Mouse (Mus musculus) embryonic facial prominence, embryonic 15.5 days (tissue): ENCODE results near the gene Tubg1. TPM values are rescaled to one million over a fixed set of nuclear protein-coding genes. Genes with fewer than 3 reads are reported as not detected.
A peak's percentile ranks its signal among the peaks of the same experiment; 100 is the strongest.

Experiments
- ATAC-seq: fragments of 200-750 bp; cut with Nextera tagmentation; 2 replicates; pipeline ENCODE4 v1.8.0; 2017; ENCODE audit warnings: low read depth, moderate TSS enrichment; ENCODE audit not compliant: insufficient number of reproducible peaks, low FRiP score, low TSS enrichment
- H3K27ac ChIP-seq: fragments of 300-500 bp; sonication (generic); replicated peaks from 2 replicates; pipeline ENCODE4 v1.5.1; 2015; ENCODE audit warnings: mild to moderate bottlenecking, inconsistent platforms
- H3K27me3 ChIP-seq: fragments of 300-500 bp; sonication (generic); 2 replicates; pipeline ENCODE4 v1.6.1; 2015; ENCODE audit warnings: inconsistent platforms
- H3K36me3 ChIP-seq: fragments of 300-500 bp; sonication (generic); 2 replicates; pipeline ENCODE4 v1.6.1; 2015; ENCODE audit warnings: mild to moderate bottlenecking, inconsistent platforms
- H3K4me1 ChIP-seq: fragments of 300-500 bp; sonication (generic); 2 replicates; pipeline ENCODE4 v1.6.1; 2015; ENCODE audit warnings: inconsistent platforms
- H3K4me2 ChIP-seq: fragments of 300-500 bp; sonication (generic); replicated peaks from 2 replicates; pipeline ENCODE4 v1.6.1; 2015; ENCODE audit warnings: mild to moderate bottlenecking, inconsistent platforms
- H3K4me3 ChIP-seq: fragments of 300-500 bp; sonication (generic); replicated peaks from 2 replicates; pipeline ENCODE4 v1.5.1; 2015; ENCODE audit warnings: mild to moderate bottlenecking, inconsistent platforms
- H3K9ac ChIP-seq: fragments of 300-500 bp; sonication (generic); 2 replicates; pipeline ENCODE4 v1.6.1; 2015; ENCODE audit warnings: inconsistent platforms
- H3K9me3 ChIP-seq: fragments of 300-500 bp; sonication (generic); replicated peaks from 2 replicates; pipeline ENCODE4 v1.6.1; 2016; ENCODE audit warnings: inconsistent platforms
- WGBS: fragments of 180-500 bp; shearing (Covaris S2); methylation state at CpG from one replicate; pipeline ENCODE4 v1.1.7; 2015; 5-methylcytosine and 5-hydroxymethylcytosine counted together
- polyA plus RNA-seq: library from polyadenylated mRNA; unstranded; fragments of >200 nt; fragmentation: Nextera tagmentation; extraction: Ambion mirVana; gene quantifications from 2 replicates; pipeline ENCODE4 v1.2.1, GENCODE M21; 2015

Tubg1 gene
- polyA plus RNA-seq, 1 experiment from 2014 or later = 73.4 TPM

GRCm38 (mm10) chr11:101141088-101141487, 21.4 kb downstream of the Tubg1 start:
- H3K36me3 ChIP-seq = no peaks in the 10 kb centered on the region
- peak overlapping the region; percentile 39; the same call in 1 of the 2 replicates for H3K27ac ChIP-seq
- H3K9ac ChIP-seq = no peak overlapping the region
- H3K27me3 ChIP-seq = no peaks in the 10 kb centered on the region
- ATAC-seq = no peak
- H3K4me2 ChIP-seq = no peak overlapping the region
- peaks cover 16% of the 10 kb centered on the region; the same call in 1 of the 2 replicates for H3K4me1 ChIP-seq
- 83% methylated on average over 8 of the region's 8 CpGs for WGBS
- H3K9me3 ChIP-seq = no peaks in the 10 kb centered on the region
- H3K4me3 ChIP-seq = no peak overlapping the region

DNA sequence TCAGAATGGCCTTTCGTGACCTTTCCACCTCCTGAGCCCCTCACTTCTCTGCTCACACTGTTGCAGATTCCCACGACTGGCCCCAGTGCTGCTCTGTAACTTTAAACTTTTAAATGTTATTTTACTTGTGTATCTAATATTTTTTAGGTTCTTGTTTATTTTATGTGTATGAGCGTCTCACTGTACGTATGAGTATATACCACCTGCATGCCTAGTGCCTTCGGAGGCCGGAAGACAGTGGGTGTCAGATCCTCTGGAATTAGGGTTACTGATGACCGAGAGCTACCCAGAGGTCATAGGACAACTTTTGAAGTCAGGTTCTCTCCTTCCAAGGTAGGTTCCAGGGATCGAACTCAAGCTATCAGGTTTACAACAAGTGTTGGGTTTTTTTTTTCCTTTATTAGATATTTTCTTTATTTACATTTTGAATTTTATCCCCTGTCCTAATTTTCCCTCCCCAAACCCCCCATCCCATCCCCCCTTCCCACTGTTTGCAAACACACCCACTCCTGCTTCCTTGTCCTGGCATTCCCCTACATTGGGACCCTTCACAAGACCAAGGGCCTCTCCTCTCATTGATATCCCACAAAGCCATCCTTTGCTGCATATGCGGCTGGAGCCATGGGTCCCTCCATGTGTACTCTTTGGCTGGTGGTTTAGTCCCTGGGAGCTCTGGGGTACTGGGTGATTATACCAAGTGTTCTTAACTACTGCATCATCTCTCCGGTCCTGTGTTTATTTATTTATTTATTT, 22.7 kb downstream of the Tubg1 start:
- Histone ChIP-seq H3K4me3 (no peak overlapping the region), H3K4me1 (peaks cover 16% of the 10 kb centered on the region; the same call in 1 of the 2 replicates), H3K9me3 (no peaks in the 10 kb centered on the region), H3K9ac (no peak overlapping the region), H3K27me3 (no peaks in the 10 kb centered on the region), H3K27ac (no peak overlapping the region), H3K4me2 (no peak overlapping the region), H3K36me3 (no peaks in the 10 kb centered on the region)
- no peak for ATAC-seq
- 87% methylated on average over 10 of the region's 10 CpGs for WGBS

DNA sequence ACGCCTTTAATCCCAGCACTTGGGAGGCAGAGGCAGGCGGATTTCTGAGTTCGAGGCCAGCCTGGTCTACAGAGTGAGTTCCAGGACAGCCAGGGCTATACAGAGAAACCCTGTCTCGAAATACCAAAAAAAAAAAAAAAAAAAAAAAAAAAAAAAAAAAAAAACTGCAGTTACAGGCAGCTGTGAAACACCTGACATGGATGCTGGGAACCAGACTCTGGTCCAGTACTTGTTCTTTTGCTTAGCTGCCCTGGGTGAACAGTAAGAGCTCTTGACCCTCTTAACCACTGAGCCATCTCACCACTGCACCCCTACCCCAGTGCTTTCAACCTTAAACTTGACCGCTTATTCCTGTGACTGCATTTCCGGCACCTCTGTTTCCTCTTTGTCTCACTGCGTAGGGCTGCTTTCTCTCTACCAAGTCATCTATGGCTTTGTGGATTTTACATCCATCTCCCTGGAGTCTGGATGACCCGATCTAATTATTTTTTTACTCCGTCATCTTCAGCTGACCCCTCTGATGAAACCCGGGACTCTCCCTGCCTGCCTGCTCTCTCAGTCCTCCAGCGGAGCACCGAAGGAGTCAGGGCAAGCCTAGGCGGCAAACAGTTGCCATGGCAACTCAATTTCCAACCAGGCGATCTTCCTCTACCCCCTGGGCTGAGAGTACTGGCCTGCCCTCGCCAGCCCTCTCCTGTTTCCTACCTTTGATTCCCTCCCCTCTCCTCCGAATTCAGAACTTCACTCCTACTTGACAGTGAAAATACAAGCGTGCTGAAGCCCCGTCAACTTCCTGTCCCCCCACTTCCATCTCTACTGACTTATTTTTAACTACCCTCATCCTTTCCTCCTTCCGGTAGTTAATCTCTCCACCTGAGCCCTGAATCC, 23.8 kb downstream of the Tubg1 start:
- Histone ChIP-seq H3K4me2 (peak overlapping the region; percentile 54), H3K4me3 (peak overlapping the region; percentile 33), H3K27ac (no peak overlapping the region), H3K9me3 (no peaks in the 10 kb centered on the region), H3K36me3 (no peaks in the 10 kb centered on the region), H3K27me3 (no peaks in the 10 kb centered on the region), H3K9ac (0 out of 2 replicates have a peak overlapping the region, but pooled peaks have one; percentile 12), H3K4me1 (peaks cover 17% of the 10 kb centered on the region)
- 20% methylated on average over 19 of the region's 19 CpGs for WGBS
- no peak for ATAC-seq

- no peaks in the 10 kb centered on the region for H3K27me3 ChIP-seq
- 36% methylated on average over 10 of the region's 10 CpGs for WGBS
- H3K27ac ChIP-seq = no peak overlapping the region
- no peaks in the 10 kb centered on the region for H3K36me3 ChIP-seq
- no peak overlapping the region for H3K4me2 ChIP-seq
- no peak for ATAC-seq
- H3K9me3 ChIP-seq = no peaks in the 10 kb centered on the region
- peaks cover 22% of the 10 kb centered on the region for H3K4me1 ChIP-seq
- H3K9ac ChIP-seq = no peak overlapping the region
- no peak overlapping the region for H3K4me3 ChIP-seq
Measured at GRCm38 (mm10) chr11:101146377-101146776, 26.6 kb downstream of the Tubg1 start.

DNA sequence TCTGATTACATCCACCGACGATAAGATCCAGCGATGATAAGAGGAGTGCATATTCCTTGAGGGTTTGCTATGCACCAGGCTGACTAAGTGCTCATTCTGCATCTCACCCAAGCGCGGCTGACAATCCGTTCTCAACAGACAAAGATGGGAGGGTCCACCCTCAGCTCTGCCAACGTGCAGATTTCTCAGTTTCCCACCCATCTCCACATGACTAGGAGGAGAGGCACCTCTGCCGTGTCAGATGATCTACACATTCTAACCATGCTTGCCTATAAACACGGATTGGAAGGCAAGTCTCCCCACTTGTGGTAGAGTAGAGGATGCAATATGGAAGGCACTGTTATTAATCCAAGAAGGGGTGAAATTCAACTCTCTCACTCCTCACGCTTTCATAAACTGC, 29.0 kb downstream of the Tubg1 start:
- 33% methylated on average over 10 of the region's 10 CpGs for WGBS
- Histone ChIP-seq H3K4me1 (peaks cover 17% of the 10 kb centered on the region), H3K27me3 (no peaks in the 10 kb centered on the region), H3K27ac (peak overlapping the region; percentile 84), H3K4me3 (no peak overlapping the region), H3K36me3 (no peaks in the 10 kb centered on the region), H3K9me3 (no peaks in the 10 kb centered on the region), H3K9ac (no peak overlapping the region), H3K4me2 (0 out of 2 replicates have a peak overlapping the region, but pooled peaks have one; percentile 8)
- ATAC-seq = no peak

DNA sequence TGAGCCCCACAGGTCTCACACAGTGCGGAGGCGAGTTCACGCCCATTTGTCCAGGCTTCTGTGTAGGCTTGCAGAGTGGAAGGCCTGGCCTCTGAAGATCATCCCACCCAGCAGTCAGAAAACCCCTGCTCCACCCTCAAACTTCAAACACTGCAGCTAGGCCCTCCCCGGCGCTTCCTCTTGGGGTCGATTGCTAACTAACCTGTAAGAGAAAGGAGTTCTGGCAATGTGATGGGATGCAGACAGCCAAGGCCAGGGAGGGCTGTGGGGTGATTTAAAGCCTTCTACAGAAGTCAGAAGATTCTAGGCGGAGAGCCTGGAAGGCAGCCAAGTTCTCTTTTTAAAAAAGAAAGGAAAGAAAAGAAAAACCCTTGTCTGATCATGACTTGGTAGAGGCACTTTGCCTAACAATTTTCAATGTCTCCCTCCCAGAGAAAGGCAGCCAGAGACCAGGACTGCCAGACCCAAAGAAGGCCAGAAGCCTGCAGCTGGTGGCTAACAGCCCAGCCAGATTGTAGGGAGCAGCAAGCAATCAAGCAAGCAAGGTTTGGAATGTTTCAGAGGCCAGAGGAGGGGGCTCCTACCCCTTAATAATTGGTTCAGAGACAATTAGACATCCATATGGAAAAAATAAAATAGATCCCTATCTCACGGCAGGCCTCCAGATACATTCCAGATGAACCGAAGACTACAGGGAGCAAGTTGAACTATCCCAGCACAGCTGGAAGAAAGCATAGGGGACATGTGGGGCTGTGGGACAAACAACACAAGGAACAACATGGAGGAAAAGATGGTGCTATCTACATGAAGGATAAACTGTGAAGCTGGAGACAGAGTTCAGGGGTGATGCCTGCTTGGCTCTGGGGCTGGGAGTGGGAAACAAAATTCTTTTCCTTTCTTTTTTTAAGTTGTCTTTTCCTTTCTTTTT, 29.7 kb downstream of the Tubg1 start:
- Histone ChIP-seq H3K9me3 (no peaks in the 10 kb centered on the region), H3K9ac (no peak overlapping the region), H3K4me1 (peaks cover 14% of the 10 kb centered on the region), H3K4me2 (0 out of 2 replicates have a peak overlapping the region, but pooled peaks have one; percentile 8), H3K27me3 (no peaks in the 10 kb centered on the region), H3K4me3 (no peak overlapping the region), H3K36me3 (no peaks in the 10 kb centered on the region), H3K27ac (peak overlapping the region; percentile 84)
- ATAC-seq = peak; percentile 75
- WGBS = 19% methylated on average over 9 of the region's 9 CpGs

DNA sequence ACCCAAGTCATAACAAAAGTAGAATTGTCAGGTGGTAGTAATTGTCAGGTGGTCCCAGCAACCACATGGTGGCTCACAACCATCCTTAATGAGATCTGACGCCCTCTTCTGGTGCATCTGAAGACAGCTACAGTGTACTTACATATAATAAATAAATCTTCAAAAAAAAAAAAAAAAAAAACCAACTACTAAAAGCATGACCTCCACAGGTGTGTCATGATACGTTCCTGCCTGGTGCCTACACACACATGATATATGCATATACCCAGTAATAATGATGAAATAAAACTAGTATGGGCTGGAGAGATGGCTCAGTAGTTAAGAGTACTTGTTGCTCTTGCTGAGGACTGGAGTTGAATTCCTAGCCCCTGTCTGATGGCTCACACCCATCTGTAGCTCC, 31.3 kb downstream of the Tubg1 start:
- Histone ChIP-seq H3K27me3 (no peaks in the 10 kb centered on the region), H3K4me2 (no peak overlapping the region), H3K4me3 (no peak overlapping the region), H3K9ac (no peak overlapping the region), H3K36me3 (no peaks in the 10 kb centered on the region), H3K4me1 (peaks cover 24% of the 10 kb centered on the region), H3K9me3 (no peaks in the 10 kb centered on the region), H3K27ac (no peak overlapping the region)
- no peak for ATAC-seq
- 55% methylated on average over 2 of the region's 2 CpGs for WGBS

GRCm38 (mm10) chr11:101152825-101153224, 33.1 kb downstream of the Tubg1 start:
- H3K9ac ChIP-seq = no peak overlapping the region
- H3K4me2 ChIP-seq = no peak overlapping the region
- no peak overlapping the region for H3K4me3 ChIP-seq
- no peak overlapping the region for H3K27ac ChIP-seq
- H3K36me3 ChIP-seq = no peaks in the 10 kb centered on the region
- no peaks in the 10 kb centered on the region for H3K9me3 ChIP-seq
- peaks cover 29% of the 10 kb centered on the region for H3K4me1 ChIP-seq
- H3K27me3 ChIP-seq = no peaks in the 10 kb centered on the region
- WGBS = 54% methylated on average over 1 of the region's 1 CpGs
- ATAC-seq = no peak

- Histone ChIP-seq H3K4me2 (no peak overlapping the region), H3K36me3 (no peaks in the 10 kb centered on the region), H3K4me3 (no peak overlapping the region), H3K27me3 (no peaks in the 10 kb centered on the region), H3K4me1 (peaks cover 18% of the 10 kb centered on the region), H3K9ac (no peak overlapping the region), H3K9me3 (no peaks in the 10 kb centered on the region), H3K27ac (no peak overlapping the region)
- ATAC-seq = no peak
Measured at GRCm38 (mm10) chr11:101154648-101155047, 34.9 kb downstream of the Tubg1 start.

DNA sequence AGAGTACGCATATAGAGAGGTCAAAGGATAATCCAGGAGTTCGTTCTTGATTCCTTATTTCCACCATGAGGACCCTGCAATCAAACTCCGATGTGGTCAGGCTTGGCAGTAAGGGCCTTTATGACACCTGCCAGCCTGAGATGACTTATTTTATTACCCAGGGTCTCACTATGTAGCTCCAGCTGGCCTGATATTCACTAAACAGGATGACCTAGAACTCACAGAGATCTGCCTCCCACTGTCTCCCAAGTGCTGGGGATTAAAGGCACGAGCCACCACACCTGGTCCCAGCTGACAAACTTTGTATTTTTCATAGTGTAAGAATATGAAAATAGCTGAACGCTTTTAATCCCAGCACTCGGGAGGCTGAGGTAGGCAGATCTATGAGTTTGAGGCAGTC, 35.4 kb downstream of the Tubg1 start:
- H3K4me2 ChIP-seq = peak overlapping the region; percentile 84
- H3K36me3 ChIP-seq = no peaks in the 10 kb centered on the region
- H3K9me3 ChIP-seq = no peaks in the 10 kb centered on the region
- H3K27me3 ChIP-seq = no peaks in the 10 kb centered on the region
- ATAC-seq = no peak
- H3K9ac ChIP-seq = no peak overlapping the region
- no peak overlapping the region for H3K27ac ChIP-seq
- peaks cover 15% of the 10 kb centered on the region for H3K4me1 ChIP-seq
- peak overlapping the region; percentile 48; the same call in 1 of the 2 replicates for H3K4me3 ChIP-seq
- WGBS = 55% methylated on average over 6 of the region's 6 CpGs
